Mouse (Mus musculus) inflammation-experienced regulatory T-cells, adult 6 months (primary cell): ENCODE results near the gene Cldn18. TPM values are rescaled to one million over a fixed set of nuclear protein-coding genes. Genes with fewer than 3 reads are reported as not detected.

Source experiments
- ATAC-seq: one replicate; pipeline ENCODE4 v1.8.0; 2017
- polyA plus RNA-seq, 3 experiments: library from polyadenylated mRNA; unstranded; fragments of 100-300 nt; shearing (Covaris generic); gene quantifications; one replicate each; pipeline ENCODE4 v1.2.1; 2017

The Cldn18 gene
- not detected for polyA plus RNA-seq

DNA sequence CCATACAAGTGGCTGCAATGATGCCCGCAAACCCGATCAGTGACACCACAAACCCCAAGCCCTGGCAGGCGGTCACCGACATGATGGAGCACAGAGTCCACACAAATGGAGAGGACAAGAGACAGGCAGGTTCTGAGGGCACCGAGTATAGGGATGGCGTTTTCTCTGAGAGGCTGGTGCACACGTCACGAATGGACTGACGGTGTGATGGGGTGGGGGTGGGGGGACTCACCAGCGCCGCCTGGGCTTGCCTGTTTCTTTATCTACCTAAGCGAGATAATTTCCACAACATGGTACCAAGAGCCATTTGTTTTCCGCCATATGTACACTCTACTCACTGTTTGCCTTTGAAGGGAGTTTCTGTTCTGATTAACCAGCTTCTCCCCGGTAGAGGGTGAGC lies at the start of gene Cldn18:
TSS of gene Cldn18 (minus strand) at position 134 of the 400 bp plus-strand sequence.
- no peak for ATAC-seq

DNA sequence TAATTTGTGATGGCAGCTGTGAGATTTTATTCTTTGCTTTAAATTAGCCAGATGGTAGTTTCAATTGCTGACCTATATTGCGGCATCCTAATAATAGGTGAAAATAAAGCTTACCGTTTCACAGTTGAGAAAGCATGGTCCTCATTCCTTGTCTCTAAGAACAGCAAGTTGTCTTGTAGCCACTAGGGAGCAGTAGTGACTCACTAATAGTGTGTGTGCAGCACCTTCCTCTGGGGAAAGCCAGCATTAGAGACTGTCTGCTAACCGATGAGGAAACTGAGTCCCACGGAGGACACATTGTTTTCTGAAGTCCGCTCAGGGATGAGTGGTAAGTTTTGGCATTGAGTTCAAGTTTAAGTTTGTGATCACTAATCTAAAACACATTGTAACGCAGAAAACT lies 46.5 kb upstream of the Cldn18 start:
- no peak for ATAC-seq

DNA sequence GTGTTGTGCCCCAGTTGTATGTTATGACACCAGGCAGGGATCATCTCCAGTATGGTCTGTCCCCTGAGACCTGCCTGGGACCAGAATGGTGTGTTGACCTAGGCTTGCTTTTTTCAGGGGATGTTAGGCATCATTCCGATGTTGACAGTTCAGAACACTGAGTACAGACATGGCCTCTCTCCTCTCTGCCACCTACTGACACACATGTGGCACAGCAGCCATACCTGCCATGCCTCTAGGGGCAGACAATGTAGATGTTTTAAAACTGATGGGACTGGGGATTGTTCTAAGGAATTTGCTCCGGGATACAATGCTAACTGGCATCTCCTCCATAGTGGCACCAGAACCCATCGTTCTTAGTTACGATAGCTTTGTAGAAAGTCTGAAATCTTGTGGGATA lies 33.2 kb upstream of the Cldn18 start:
- ATAC-seq: no peak

DNA sequence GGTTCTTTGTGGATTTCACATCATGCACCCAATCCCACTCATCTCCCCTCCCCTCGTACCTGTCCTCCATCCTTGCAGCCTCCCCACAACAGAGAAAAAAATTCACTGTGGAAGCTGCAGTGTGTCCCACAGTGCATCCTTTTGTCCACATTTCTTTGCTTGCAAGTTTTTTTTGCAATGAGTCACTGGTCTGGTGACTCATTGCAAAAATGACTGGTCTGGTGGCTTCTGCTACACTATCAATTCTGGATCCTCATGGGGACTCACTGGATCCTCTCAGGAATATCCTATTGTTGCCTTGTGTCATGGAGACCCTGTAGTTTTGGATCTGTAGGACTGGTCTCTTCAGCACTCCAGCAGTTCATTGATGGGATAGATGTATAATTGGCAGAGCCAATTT lies 31.2 kb upstream of the Cldn18 start:
- no peak for ATAC-seq

DNA sequence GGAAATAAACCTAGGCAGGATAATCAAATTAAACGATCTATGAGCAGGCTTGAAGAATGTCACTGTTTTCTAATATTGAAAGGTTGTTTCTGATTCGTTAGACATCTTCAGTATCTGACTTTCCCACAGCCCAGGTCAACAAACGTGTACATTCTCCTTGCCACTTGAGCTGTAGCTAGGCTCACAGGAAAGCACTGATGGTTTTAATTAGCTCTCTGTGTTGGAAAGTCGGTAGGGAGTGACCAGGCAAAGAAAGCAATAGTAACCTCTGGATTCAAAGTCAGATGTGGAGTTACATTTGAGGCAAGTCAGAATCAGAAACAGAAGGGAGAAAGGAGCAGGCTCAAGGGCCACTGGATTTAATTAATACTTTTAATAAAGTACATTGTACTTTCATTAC lies 30.7 kb upstream of the Cldn18 start:
- ATAC-seq: no peak

DNA sequence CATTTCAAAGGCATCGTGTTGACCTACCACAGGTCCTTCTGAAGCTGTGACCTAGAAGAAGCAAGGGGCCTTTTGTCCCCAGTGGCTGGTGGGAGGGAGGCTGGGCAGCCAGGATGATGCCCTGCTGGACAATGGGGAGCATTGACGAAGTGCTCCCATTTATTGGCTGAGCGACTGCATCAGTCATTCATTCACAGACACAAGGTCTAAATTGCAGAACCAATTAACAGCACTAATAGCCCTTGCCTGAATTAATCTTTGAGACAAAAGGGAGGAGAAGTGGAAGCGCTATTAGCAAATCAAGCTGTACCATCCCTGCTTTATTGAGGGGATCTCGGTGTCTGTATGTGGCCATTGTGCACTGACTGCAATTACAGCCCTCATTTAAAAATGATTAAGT lies 27.5 kb upstream of the Cldn18 start:
- ATAC-seq: no peak

DNA sequence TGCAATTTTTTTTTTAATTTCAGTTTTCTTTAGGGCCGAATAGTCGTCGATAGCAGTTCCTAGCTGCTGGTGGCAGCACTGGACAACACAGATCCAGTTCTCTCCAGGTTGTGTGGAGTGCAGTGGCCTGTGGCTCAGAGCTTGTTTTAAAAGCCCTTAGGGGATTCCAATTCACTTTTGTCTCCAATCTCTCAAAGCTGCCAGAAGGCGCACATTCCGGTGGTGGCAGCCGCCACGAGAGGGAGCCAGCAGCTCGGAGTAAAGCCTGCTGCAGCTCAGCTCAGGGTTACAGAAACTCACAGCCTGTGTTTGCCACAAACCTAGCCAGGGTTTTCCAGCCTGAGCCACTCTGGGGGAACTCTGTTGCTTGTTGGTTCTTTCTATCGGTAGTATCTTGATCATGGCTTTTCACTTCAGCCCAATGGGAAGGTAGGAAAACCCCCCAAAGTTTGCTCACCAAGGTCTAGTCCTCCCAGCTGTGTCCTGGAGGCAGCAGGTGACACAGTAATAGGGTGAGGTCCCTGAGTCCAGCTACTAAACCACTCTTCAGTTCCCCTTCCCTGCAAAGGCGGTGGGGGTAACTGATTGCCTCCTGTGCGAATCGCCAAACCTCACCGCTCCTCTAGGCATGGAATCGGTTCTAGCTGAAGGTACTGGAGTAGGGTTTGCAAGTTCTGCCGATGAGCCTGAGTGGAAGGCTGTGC lies 13.0 kb upstream of the Cldn18 start:
- no peak for ATAC-seq

DNA sequence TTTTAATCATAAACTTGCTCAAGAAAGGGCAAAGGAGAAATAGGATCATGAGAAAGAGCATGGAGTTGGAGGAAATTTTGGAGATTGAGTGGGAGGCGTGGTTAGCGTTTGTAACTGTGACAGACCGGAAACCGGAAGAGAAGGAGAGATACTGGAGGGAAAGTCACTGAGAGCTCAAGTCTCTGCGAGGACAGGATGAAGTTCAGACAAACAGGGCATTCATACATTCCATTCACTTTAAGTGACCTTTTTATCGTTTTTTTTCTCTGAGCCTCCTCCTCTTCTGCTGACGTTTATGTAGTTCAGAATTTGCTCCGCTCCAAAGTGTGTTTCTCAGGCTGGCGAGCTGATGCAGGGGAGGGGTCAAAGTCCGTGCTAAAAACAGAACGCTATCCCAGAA lies 10.8 kb upstream of the Cldn18 start:
- ATAC-seq: no peak

DNA sequence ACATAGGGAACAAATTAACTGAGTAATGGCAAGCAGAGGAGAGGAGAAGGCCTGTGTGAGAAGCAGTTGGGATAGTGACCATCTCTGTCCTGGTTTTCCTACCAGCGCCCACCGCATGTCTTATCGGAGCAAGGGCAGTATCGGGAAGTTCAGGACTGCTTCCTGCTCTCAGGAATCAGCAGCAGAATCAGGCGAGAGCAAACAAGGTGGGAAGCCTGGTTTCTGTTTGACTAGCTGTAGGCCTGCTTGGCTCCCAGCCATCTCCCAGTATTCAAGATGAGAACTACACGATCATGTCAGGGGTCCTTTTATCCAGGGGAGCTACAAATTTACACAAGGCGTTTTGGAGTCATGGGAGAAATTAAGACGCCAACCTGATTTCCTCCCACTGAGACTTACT lies 8.2 kb upstream of the Cldn18 start:
- ATAC-seq: no peak

DNA sequence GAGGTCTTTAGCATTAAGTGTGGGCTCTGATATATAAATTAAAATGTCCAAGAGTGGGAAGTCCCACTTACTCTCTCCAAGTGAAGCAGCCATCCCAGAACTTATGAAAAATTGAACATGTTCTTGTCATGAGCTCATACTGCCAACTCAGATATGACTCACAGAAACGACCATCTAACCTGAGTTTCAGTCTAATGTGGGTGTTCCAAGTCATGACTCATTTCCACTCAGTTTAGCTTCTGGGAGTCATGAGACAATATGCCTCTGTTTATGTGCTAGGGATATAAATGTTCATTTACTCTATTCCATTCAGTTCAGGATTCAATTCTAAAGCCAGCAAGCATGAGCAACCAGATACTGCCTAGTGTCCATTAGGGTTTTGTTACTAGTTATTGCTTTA lies 2.9 kb upstream of the Cldn18 start:
- no peak for ATAC-seq

DNA sequence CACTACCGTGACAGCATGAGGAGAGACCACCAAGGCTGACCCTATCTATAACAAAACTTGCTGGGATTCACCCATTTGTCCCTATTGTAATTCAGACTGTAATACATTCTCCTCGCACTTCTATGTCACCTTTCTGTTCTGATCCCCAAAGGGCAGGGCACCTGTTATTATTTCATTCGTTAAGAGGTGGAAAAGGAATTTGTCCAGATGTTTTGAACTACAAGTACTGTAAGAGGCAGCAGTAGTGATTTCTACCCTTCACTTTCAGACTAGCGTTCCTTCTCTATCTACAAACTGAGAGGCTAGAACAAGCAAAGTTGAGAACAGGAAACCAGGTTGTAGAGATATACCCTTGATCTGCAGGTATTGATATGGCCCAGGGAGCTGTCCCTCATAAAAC lies 6.8 kb downstream of the Cldn18 start:
- no peak for ATAC-seq

DNA sequence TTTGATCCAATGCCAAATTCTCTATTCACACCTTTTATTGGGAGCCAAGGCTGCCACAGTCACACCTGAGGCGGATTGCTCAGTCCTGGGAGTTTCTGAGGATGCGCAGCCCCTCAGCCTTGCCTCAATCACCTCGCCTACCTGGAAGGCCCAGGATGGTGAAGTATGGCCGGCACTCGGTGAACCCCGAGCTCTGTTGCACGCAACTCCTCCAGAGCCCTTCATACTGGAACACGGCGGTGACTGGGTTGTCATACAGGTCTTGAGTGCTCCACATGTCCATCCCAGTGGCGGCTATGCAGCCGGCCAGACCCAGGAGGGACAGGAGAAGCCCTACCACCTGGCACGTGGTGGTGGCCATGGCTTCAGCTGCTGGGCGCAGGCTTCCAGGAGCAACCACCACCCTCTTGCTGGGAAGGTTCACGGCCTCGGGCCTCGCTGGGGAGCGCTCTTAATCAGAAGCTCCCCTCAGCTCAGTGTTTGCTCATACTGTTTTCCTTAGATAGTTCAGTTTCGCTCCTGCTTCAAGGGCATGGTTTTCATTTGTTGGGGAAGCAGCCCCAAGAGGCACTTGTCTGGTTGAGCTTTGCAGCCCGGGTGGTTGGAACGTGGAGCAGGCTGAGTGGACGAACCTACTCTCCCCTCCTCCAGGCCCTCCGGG lies 7.3 kb downstream of the Cldn18 start:
- no peak for ATAC-seq

DNA sequence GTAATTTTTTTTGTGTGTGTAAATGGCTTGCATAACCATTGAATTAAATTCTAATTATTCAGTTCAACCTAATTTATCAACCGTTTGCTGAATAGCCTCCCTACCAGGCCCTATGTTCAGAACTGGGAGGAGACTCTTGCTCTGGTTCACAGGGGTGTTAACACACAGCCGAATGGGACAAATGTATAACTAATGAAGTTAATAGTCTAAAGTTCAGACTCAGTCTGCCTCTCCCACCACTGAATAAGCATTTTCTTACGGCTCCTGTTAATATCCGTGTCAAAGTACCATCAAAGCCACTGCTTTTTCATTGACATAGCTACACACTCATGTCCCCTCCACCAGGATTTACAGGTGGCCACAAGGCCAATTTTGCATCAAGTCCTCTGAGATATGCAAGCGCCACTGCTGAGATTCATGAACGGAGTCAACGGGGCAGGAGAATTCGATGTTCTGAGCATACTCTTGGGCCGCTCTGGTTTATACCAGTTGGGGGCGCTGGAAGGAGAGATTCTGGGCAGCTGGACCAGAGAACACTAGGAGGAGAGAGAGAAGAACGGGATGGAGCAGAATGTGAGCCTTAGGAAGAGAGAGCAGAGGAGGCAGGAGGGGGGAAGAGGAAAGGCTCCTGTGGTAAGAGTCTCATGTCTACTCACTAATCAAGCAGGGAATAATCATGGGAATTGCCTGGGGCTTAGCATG lies 9.5 kb downstream of the Cldn18 start:
- no peak for ATAC-seq

DNA sequence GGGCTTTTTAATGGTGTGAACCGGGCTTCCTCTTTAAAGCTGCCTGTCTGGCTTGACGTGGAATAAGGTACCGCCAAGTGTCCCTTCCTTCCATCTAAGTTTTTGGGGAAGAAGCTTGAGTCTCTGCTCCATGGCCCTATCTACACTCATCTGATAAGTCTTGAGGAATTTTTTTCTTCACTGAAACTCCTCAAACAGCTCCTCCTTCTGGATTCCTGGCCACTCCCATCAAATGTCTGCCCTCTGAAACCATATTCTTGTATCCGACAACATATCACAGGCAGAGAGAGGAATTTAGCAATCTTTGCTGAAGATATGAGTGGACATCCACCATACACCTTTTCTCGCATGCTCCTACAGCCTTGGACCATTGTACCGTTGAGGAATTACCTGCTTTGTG lies 10.8 kb downstream of the Cldn18 start:
- ATAC-seq: no peak

DNA sequence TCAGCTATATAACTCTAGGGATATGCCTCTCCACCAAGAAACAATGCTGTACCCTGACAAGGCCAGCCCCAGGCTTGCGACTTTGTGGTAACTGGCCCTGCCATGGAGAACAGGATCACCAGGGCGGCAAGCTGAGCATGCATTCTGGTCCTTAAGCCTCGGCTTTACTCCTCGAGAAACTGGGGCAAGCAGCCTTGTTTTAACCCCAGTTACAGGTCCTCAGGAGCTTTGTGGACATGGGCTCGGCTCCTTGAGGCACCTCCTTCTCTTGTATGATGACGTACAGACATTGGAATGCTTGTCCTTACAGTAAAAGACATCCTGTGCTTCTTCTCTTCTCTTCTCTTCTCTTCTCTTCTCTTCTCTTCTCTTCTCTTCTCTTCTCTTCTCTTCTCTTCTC lies 13.4 kb downstream of the Cldn18 start:
- no peak for ATAC-seq

DNA sequence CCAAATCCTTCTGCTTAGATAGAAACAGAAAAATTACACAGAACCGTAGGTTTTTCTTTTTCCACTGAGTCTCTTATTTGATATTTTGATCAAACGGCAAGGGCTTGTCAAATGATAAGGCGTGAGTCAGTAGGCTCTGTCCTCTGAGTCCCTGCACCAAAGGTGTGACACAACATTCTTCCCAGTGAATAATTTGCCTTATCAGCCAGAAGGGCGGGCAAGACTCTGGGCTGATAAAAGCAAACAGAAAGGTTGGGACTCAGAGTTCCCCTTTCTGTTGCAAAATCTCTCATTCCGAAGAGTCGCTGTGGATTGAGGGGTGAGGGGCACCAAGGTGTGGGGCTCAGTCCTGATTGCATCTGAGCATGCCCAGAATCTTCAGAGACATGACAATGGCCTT lies 14.9 kb downstream of the Cldn18 start:
- ATAC-seq: no peak

DNA sequence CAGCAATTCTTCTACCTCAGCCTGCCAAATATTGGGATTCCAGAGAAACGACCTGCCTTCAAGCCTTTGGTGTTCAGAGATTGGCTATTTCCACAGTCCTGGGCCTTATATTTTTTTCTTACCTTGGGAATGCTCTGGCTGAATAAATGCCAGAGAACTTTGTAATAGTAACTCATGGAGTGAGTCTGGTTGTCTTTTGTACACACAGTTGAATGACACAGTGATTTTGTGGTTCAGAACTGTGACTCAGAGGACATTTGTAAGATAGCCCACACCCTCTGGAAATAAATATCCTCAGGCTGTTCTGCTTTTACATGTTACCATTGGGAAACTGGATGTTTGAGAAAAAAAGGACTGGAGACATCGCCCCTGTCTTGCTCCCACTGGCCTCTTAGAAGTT lies 15.9 kb downstream of the Cldn18 start:
- no peak for ATAC-seq

DNA sequence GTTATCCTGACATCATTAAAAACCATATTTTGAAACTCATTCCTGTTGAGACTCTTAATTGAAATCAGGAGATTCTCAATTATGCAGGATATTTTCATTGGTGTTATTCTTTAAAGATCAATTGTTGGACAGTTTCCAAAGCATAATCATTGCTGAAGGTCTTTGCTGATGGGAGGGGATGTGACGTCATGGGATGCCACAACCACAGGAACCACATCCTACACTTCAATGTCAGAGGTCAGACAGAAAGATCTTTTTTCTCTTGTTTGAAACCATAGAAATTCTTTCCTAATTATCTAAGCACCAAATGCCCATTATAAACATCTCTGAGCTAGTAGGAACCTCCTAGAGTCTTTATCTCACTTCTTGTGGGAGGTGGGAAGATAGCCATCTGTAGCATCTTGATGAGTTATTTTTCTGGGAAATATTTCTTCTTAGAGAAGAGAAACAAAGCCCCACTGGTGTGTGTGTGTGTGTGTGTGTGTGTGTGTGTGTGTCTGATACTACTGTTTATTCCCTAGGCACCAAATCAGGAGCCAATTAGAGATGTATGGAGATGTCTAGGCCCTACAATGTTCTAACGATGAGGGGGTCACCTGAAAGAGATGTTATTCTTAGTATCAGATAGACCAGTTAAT lies 17.2 kb downstream of the Cldn18 start:
- peak; percentile 43 for ATAC-seq

DNA sequence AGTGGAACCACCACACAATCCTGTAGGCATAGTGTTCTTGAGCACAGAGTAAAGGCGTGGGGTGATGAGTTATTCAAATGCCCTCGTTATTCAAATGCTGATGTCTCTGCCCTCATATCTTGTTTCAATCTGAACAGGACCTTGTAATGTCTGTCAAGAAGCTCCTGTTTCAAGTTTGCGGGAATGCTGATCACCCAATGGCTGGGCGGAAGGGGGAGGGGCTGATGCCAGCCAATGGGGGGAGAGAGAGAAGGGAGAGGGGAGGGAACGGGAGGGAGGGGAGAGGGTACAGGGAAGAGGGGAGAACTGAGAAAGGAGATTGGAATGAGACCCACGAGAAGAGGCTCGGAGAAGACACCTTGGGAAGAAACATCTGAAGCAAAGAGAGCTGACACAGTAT lies 22.1 kb downstream of the Cldn18 start:
- ATAC-seq: no peak

DNA sequence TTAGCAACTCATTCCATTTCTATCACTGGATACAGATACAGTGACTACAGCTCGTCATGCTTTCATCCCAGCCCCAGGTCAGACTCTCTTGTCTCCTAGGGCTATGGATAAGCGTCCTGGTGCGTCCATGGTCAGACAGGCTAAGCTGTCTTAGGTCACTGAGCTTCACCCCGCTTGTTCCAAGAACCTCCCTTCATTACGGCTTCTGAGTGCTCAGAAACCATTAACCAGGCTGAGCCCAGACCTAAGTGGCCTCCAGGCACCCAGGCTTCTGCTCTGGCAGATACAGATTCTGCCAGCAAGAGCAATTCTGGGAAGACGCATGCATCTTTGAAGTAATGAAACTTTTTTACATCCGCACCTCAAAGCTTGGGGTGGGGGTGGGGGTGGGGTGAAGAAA lies 26.7 kb downstream of the Cldn18 start:
- ATAC-seq: no peak

DNA sequence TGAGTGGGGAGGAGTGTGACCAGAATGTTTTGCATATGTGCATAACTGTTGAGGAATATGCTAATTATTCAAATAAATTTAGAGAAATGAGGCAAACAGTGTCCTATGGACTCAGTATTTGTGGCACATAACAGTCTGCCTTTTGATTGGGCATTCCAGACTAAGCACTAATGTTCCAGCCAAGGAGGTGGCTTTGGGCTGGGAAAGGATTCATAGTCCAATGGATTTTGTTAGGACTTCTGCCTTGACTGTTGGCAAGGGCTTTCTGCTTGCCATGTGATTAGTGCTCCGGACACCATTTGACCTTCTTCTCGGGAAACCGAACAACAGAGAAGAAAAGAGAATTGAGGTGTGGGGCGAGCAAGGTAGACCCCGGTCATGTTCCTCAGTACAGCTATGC lies 27.3 kb downstream of the Cldn18 start:
- ATAC-seq: no peak

DNA sequence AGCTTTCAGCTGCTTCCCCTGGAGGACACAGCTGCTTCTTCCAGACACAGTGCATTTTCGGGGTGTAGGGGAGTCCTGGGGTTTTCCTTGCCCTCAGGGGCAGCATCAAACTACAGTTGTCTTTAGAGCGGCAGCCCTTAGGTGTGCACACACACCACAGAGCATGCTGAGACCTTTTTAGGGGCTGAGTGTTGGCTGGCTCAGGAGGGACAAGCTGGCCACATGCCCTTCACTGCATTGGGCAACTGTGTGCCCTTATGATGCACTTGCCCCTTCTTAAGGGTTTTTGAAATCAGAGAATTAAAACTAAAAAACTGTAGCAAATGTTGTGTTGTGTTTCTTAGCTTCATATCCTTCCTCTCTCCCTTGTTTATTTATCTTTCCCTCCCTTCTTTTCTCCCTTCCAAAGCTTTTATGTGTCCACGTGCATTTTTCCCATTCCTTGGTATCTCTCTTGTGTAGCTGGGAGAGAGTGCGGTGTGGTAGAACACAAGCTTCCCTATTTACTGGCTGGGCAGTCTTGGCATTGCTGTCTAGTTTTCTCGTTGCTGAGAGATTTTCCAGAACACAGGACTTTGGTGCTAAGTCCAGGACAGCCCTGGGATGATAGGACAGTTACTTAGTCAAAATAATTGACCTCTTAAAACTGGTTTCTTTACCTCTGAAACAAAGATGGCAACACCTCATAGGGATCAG lies 31.4 kb downstream of the Cldn18 start:
- ATAC-seq: no peak

DNA sequence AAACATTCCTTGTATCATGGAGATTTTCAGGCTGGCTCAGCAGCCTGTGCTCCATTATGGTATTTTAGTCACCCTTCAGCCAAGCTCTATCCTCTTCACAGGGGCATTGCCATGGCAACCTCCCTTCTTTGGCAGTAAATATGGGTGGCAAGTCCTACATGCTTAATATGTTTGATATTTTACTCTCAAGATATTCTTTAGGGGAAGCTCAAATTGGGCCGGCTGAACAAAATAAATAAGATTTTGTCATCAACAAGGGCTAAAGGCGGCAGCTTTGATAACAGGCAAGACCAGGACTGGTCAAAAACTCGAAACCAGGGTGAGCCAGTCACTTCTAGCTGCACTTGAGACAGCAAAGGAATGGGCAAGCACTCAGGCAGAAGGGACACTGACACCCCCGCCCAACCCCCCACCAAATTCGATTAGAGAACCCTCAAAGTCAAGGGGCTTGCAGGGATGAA lies 32.0 kb downstream of the Cldn18 start:
- ATAC-seq: no peak
